Mouse (Mus musculus): ENCODE results near the gene Vpreb3.

GRCm38 (mm10) chr10:75910698-75911097, 32.2 kb upstream of the Vpreb3 start:
- TF ChIP-seq CTCF (IDR thresholded peaks at IDR 0.05; ENCODE audit: low read depth, low read length) (no peak), GATA1 (IDR thresholded peaks at IDR 0.05; ENCODE audit: borderline replicate concordance, low read length) (no peak), GATA2 (IDR thresholded peaks at IDR 0.05; ENCODE audit: borderline replicate concordance, low read depth, low read length) (no peak), TAL1 (conservative IDR thresholded peaks at IDR 0.05; ENCODE audit: low read depth, low read length) (no peak)
